Mouse (Mus musculus) mouse embryonic stem cell (cell line): Measurements from ENCODE around the gene Dzank1.

ENCODE experiments used
- in situ Hi-C, 2 experiments: fragments of 300-500 bp; cut with MboI; formaldehyde crosslinking; loops; 1 replicate in 1 of 2; 3 replicates in 1 of 2; pipeline ENCODE4 v1.14.3; 2019 to 2020; ENCODE audit warnings: low sequenced_read_pairs in 2 of 2, low pct_unique_long_range_greater_than_20kb in 1 of 2, mixed read lengths in 1 of 2; ENCODE audit not compliant: unreplicated experiment in 1 of 2

The Dzank1 gene

GRCm38 (mm10) chr2:144429171-144429570 lies 98.0 kb downstream of the Dzank1 start:
- in situ Hi-C loops, result no loop called here

- in situ Hi-C loops, result no loop called here
Measured at GRCm38 (mm10) chr2:144428659-144429058, 98.6 kb downstream of the Dzank1 start.

- in situ Hi-C loops, result no loop called here
Measured at GRCm38 (mm10) chr2:144427852-144428251, 99.4 kb downstream of the Dzank1 start.

- in situ Hi-C loops, result no loop called here
Measured at GRCm38 (mm10) chr2:144425761-144426160, 101.5 kb downstream of the Dzank1 start.

DNA sequence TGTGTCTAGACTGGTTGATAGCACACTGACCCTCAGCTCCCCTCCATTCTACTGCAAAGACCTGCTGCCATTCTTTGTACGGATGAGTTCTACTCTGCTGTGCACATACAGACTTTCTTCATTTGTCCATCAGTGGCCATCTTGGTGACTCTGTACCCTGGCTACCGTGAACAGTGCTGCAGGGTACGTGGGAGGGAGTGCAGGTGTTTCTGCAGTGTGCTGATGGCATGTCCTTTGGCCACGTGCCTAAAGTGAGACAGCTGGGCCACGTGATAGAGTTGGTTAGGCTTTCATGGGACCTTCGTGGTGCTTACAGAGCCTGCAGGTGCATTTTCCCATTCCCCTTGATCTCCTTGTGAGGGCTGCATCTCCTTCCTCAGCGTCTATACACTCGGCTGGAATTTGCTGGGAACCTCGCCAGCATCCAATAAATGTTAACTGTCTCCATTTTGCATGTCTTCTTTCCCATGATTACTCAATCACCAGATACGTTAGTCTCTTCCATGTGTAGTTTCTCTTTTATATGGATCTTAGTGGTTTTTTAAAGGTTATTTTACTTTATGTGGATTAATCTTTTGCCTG lies 105.0 kb downstream of the Dzank1 start:
- in situ Hi-C loops, result no loop called here
